Mouse (Mus musculus) neural tube, embryonic 15.5 days (tissue): ENCODE measurements around the gene Vsig10l. TPM values are rescaled to one million over a fixed set of nuclear protein-coding genes. Genes with fewer than 3 reads are reported as not detected.

Source experiments
- ATAC-seq: fragments of 200-750 bp; cut with Nextera tagmentation; 2 replicates; pipeline ENCODE4 v1.8.0; 2017; ENCODE audit warnings: mild to moderate bottlenecking, moderate TSS enrichment, moderate library complexity; ENCODE audit not compliant: low FRiP score
- H3K27ac ChIP-seq: fragments of 300-500 bp; sonication (generic); replicated peaks from 2 replicates; pipeline ENCODE4 v1.5.1; 2015; ENCODE audit warnings: mild to moderate bottlenecking, inconsistent platforms
- H3K27me3 ChIP-seq: fragments of 300-500 bp; sonication (generic); replicated peaks from 2 replicates; pipeline ENCODE4 v1.6.1; 2015; ENCODE audit warnings: inconsistent platforms
- H3K36me3 ChIP-seq: fragments of 300-500 bp; sonication (generic); 2 replicates; pipeline ENCODE4 v1.6.1; 2015; ENCODE audit warnings: inconsistent platforms
- H3K4me1 ChIP-seq: fragments of 300-500 bp; sonication (generic); 2 replicates; pipeline ENCODE4 v1.6.1; 2015; ENCODE audit warnings: inconsistent platforms
- H3K4me2 ChIP-seq: fragments of 300-500 bp; sonication (generic); 2 replicates; pipeline ENCODE4 v1.6.1; 2015; ENCODE audit warnings: inconsistent platforms, mild to moderate bottlenecking, moderate library complexity
- H3K4me3 ChIP-seq: fragments of 300-500 bp; sonication (generic); replicated peaks from 2 replicates; pipeline ENCODE4 v1.5.1; 2015; ENCODE audit warnings: mild to moderate bottlenecking, inconsistent platforms
- H3K9ac ChIP-seq: fragments of 300-500 bp; sonication (generic); replicated peaks from 2 replicates; pipeline ENCODE4 v1.6.1; 2015; ENCODE audit warnings: mild to moderate bottlenecking, inconsistent platforms
- H3K9me3 ChIP-seq: fragments of 300-500 bp; sonication (generic); replicated peaks from 2 replicates; pipeline ENCODE4 v1.6.1; 2016; ENCODE audit warnings: inconsistent platforms
- WGBS: fragments of 180-500 bp; shearing (Covaris S2); methylation state at CpG from one replicate; pipeline ENCODE4 v1.1.7; 2015; ENCODE audit warnings: mixed read lengths; 5-methylcytosine and 5-hydroxymethylcytosine counted together
- microRNA-seq: library from miRNA; unstranded; fragments of <30 nt; microRNA quantifications from one replicate; pipeline ENCODE4, GENCODE M21; 2017
- polyA plus RNA-seq: library from polyadenylated mRNA; unstranded; fragments of >200 nt; fragmentation: Nextera tagmentation; extraction: Ambion mirVana; gene quantifications from 2 replicates; pipeline ENCODE4 v1.2.1, GENCODE M21; 2015

Vsig10l gene
- polyA plus RNA-seq, 1 experiment from 2014 or later = 21.2 TPM

DNA sequence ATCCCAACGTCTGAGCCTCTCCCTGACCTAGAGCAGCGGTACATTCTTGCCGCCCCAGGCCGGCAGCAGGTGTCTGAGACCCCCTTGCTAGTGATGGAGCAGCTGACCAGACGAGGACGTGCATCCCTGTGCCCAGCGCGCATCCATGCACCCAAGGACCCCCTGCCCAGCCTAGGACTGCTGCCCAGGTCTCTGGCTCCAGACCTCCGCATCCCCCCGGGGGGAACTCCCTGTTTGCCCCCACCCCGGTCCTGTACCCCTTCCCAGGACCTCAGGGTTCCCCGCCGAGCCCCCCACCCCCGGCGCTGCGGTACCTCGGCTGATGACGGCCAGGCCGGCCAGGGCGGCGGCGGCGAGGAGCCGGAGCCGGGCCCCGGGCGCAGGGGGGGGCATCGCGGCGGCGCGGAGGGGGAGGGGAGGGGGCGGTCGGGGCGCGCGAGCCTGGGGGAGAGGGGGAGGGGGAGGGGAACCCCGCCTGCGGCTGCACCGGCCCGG, 26.7 kb downstream of the Vsig10l start, which contains the start of gene Iglon5:
Iglon5 (minus strand) TSS at position 445 of the 495 bp plus-strand sequence.
- Histone ChIP-seq H3K9me3 (no peaks in the 10 kb centered on the region), H3K27ac (peak within 1 kb of the TSS; percentile 85), H3K4me2 (peak within 1 kb of the TSS; percentile 67), H3K9ac (peak within 1 kb of the TSS; percentile 97), H3K4me3 (peak within 1 kb of the TSS; percentile 70), H3K36me3 (no peaks in the 10 kb centered on the region), H3K27me3 (no peaks in the 10 kb centered on the region), H3K4me1 (peaks cover 17% of the 10 kb centered on the region)
- peak; percentile 73 for ATAC-seq
- 3% methylated on average over 17 of the region's 41 CpGs for WGBS

DNA sequence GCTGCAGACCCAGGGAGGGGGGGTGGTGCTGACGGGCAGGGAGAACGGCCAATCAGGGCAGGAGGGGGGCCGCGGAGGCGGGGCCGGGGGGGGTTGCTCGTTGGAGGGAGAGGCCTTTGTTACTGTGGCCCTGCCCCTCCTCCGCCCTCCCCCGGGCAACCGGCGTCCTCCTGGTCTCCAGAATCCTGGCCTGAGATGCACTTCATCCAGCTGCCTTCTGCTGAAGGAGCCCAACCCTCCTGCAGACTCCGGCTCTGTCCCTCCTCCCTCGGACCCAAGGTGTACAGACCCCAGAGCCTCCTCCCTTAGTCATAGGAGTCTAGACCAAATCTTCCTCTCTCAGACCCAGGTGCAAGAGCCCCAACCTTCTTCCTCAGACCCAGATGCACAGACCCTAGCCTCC, 27.2 kb downstream of the Vsig10l start:
- Histone ChIP-seq H3K27ac (peak overlapping the region; percentile 85), H3K4me1 (peaks cover 17% of the 10 kb centered on the region), H3K4me3 (peak overlapping the region; percentile 70), H3K36me3 (no peaks in the 10 kb centered on the region), H3K9ac (peak overlapping the region; percentile 97), H3K4me2 (peak overlapping the region; percentile 67), H3K27me3 (no peaks in the 10 kb centered on the region), H3K9me3 (no peaks in the 10 kb centered on the region)
- 4% methylated on average over 11 of the region's 13 CpGs for WGBS
- ATAC-seq = peak; percentile 92

DNA sequence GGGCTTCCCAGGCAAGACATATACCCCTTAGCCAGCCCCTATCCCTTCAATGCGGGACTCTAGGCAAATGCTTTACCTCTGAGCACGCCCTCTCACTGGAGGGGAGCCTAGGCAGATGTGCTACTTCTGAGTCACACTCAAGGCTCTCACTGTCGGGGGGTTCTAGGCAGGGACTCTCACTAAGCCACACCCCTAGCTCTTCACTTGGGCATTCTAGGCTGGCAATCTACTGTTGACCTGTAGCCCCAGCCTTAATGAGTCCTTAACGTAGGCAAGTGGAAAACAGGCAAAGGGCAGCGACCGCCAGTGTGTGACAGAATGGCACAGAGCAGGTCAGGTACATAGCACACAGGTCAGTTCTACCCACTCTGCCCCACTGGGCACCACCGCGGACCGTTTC, 27.9 kb downstream of the Vsig10l start:
- ATAC-seq = peak; percentile 11; the same call in 1 of the 2 replicates
- Histone ChIP-seq H3K9me3 (no peaks in the 10 kb centered on the region), H3K27ac (no peak overlapping the region), H3K4me1 (peaks cover 17% of the 10 kb centered on the region), H3K4me2 (peak overlapping the region; percentile 67), H3K9ac (no peak overlapping the region), H3K36me3 (no peaks in the 10 kb centered on the region), H3K27me3 (no peaks in the 10 kb centered on the region), H3K4me3 (no peak overlapping the region; the same call in 1 of the 2 replicates)
- 64% methylated on average over 9 of the region's 9 CpGs for WGBS

DNA sequence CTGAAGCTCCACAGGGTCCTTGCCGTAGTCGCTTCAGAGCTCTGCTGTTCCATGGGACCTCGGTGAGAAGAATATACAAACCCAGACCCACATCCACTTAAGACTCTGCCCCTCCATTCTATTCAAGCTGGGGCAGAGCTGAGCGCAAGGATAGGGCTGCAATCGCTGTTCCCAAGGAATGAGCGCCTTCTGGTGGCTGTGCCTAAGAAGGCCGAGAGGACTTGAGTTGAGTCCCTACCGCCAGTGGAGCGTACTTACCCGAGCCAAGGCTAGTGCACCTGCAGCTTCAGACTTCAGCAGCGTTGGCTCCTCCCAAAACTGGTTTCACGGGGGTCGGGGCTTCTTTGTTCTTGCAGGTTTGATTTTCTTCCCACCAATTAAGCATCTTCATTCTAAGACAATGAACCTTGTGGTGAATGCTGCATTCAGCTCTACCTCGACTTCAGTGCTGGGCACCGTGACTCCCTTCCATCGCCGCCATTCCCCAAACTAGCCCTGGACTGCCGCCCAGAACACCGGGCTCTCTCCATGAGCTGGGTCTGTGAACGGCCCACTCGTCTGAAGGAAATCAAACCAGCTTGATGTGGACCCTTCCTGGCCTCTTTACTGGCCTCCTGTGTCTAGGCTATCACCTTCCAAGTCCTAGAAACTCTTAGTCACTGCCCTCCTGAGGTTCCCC, 32.5 kb downstream of the Vsig10l start:
- Histone ChIP-seq H3K9me3 (no peaks in the 10 kb centered on the region), H3K27ac (no peak overlapping the region), H3K4me1 (peaks cover under 1% of the 10 kb centered on the region; the same call in 1 of the 2 replicates), H3K9ac (no peak overlapping the region), H3K4me2 (peak overlapping the region; percentile 22), H3K4me3 (no peak overlapping the region), H3K36me3 (no peaks in the 10 kb centered on the region), H3K27me3 (no peaks in the 10 kb centered on the region)
- 13% methylated on average over 21 of the region's 21 CpGs for WGBS
- ATAC-seq = peak; percentile 70

DNA sequence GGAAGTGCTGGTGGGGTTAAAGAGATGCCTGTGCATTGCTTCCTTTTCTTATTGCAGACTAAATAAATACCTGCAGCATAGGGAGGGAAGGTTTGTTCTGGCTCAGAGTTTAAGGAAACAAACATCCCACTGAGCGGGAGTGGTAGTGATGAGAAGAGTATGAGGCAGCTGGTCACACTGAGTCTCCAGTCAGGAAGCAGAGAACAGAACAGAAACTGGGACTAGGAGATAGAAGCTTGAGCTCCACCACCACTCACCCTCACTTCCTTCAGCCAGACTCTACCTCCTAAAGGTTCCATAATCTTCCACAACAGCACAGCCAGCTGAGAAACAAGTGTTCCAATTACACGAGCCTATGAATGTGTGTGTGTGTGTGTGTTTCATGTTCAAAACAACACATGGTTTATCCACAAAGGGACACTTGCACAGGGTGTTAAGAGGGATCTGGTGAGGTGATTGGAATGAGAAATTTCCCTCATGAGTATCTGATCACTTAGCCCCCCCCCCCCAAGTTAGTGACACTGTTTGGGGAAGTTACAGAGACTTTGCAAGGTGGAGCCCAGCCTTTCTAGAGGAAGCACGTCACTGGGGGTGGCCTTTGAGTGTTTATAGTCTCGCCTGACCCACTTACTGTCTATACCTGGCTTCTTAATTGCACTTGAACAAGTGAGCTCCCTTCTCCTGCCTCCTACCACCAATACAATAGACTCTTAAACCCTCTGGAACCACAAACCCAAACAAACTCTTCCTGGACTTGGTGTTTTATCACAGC, 48.9 kb downstream of the Vsig10l start:
- Histone ChIP-seq H3K36me3 (no peaks in the 10 kb centered on the region), H3K4me3 (no peak overlapping the region), H3K4me2 (no peak overlapping the region), H3K9me3 (no peaks in the 10 kb centered on the region), H3K27me3 (no peaks in the 10 kb centered on the region), H3K4me1 (no peaks in the 10 kb centered on the region), H3K9ac (no peak overlapping the region), H3K27ac (no peak overlapping the region)
- 52% methylated on average over 4 of the region's 4 CpGs for WGBS
- ATAC-seq = no peak

- WGBS = 86% methylated on average over 4 of the region's 4 CpGs
- Histone ChIP-seq H3K4me1 (no peaks in the 10 kb centered on the region), H3K4me2 (no peak overlapping the region), H3K4me3 (no peak overlapping the region), H3K27ac (no peak overlapping the region), H3K36me3 (no peaks in the 10 kb centered on the region), H3K9me3 (no peaks in the 10 kb centered on the region), H3K9ac (no peak overlapping the region), H3K27me3 (no peaks in the 10 kb centered on the region)
- no peak for ATAC-seq
Observed at GRCm38 (mm10) chr7:43512519-43512918, 49.6 kb downstream of the Vsig10l start.

GRCm38 (mm10) chr7:43515076-43515475, 52.1 kb downstream of the Vsig10l start:
- H3K4me3 ChIP-seq = no peak overlapping the region
- no peaks in the 10 kb centered on the region for H3K27me3 ChIP-seq
- no peak for ATAC-seq
- no peak overlapping the region for H3K27ac ChIP-seq
- H3K9ac ChIP-seq = no peak overlapping the region
- H3K9me3 ChIP-seq = no peaks in the 10 kb centered on the region
- H3K4me2 ChIP-seq = no peak overlapping the region
- H3K4me1 ChIP-seq = no peaks in the 10 kb centered on the region
- H3K36me3 ChIP-seq = no peaks in the 10 kb centered on the region
- WGBS = 85% methylated on average over 5 of the region's 5 CpGs

GRCm38 (mm10) chr7:43518341-43518740, 55.4 kb downstream of the Vsig10l start:
- H3K27ac ChIP-seq = no peak overlapping the region
- H3K9ac ChIP-seq = no peak overlapping the region
- no peak overlapping the region for H3K4me3 ChIP-seq
- WGBS = 89% methylated on average over 15 of the region's 15 CpGs
- ATAC-seq = no peak
- no peaks in the 10 kb centered on the region for H3K9me3 ChIP-seq
- H3K4me1 ChIP-seq = no peaks in the 10 kb centered on the region
- H3K36me3 ChIP-seq = no peaks in the 10 kb centered on the region
- no peaks in the 10 kb centered on the region for H3K27me3 ChIP-seq
- H3K4me2 ChIP-seq = no peak overlapping the region

Small RNAs within 50 kb of the gene (microRNA-seq; reads per million reads assigned to microRNA genes)
- 0.69 reads per million for gene Mir7051

Other genes with a start within 250 kb of the Vsig10l start
- gene Zfp715, start 149.9 kb upstream of the Vsig10l start, polyA plus RNA-seq = 17.8 and 18.6 TPM in 2 replicates
- 0.12 and 0.49 TPM in 2 replicates for gene Siglecf, start 111.8 kb upstream of the Vsig10l start, polyA plus RNA-seq
- gene Siglecg, start 54.9 kb upstream of the Vsig10l start, polyA plus RNA-seq = 0.08 and 0.41 TPM in 2 replicates
- gene Lim2, start 35.5 kb upstream of the Vsig10l start, polyA plus RNA-seq = not detected in 2 replicates
- 34.6 TPM in 1 of 2 replicates, not detected in the other for gene Nkg7, start 26.1 kb upstream of the Vsig10l start, polyA plus RNA-seq
- gene Cldnd2, start 22.4 kb upstream of the Vsig10l start, polyA plus RNA-seq = not detected in 2 replicates
- 129 and 182 TPM in 2 replicates for gene Etfb, start 19.1 kb upstream of the Vsig10l start, polyA plus RNA-seq
- gene Gm45233, start 19.0 kb upstream of the Vsig10l start, polyA plus RNA-seq = 0.22 and 0.57 TPM in 2 replicates
- 12.2 and 14.0 TPM in 2 replicates for gene Iglon5, start 26.9 kb downstream of the Vsig10l start, polyA plus RNA-seq
- 0.08 TPM in 1 of 2 replicates, not detected in the other for gene 4931406B18Rik, start 42.8 kb downstream of the Vsig10l start, polyA plus RNA-seq
- 1.3 and 1.8 TPM in 2 replicates for gene Cd33, start 81.3 kb downstream of the Vsig10l start, polyA plus RNA-seq
- gene Zfp658, start 99.1 kb downstream of the Vsig10l start, polyA plus RNA-seq = 6.7 and 7.5 TPM in 2 replicates
- gene Zfp719, start 116.5 kb downstream of the Vsig10l start, polyA plus RNA-seq = 13.3 and 13.7 TPM in 2 replicates
- 0.32 and 0.42 TPM in 2 replicates for gene Zfp819, start 144.0 kb downstream of the Vsig10l start, polyA plus RNA-seq
- gene Ceacam18, start 171.6 kb downstream of the Vsig10l start, polyA plus RNA-seq = 0.36 TPM in 1 of 2 replicates, not detected in the other
- gene Siglece, start 197.0 kb downstream of the Vsig10l start, polyA plus RNA-seq = 0.23 and 0.56 TPM in 2 replicates
- 19.9 and 22.3 TPM in 2 replicates for gene Ctu1, start 208.9 kb downstream of the Vsig10l start, polyA plus RNA-seq
- not detected in 2 replicates for gene Klk14, start 227.3 kb downstream of the Vsig10l start, polyA plus RNA-seq
- gene Klk13, start 249.4 kb downstream of the Vsig10l start, polyA plus RNA-seq = 0.17 and 0.38 TPM in 2 replicates